ENCODE assay signal across 8 mouse cellular contexts in genomic region chr11:107028275-107028618, GRCm38 (mm10). TPM values are rescaled to one million over a fixed set of nuclear protein-coding genes. Genes with fewer than 3 reads are reported as not detected.
DNase-seq lines count a peak whose midpoint lies in the region; ATAC-seq and TF ChIP-seq lines count a peak whose summit lies in the region.

No protein-coding gene starts in this region.

- H3K4me3 ChIP-seq in kidney, embryonic 14.5 days (ENCODE audit: low read length), result peak overlapping the region; percentile 67
- peak overlapping the region; percentile 37 for H3K4me3 ChIP-seq in cortical plate, adult 2 months (ENCODE audit: insufficient read depth, low read length)
- peak overlapping the region; percentile 68 for H3K4me3 ChIP-seq in intestine, embryonic 15.5 days (replicated peaks)
- H3K4me3 ChIP-seq in midbrain, embryonic 16.5 days (ENCODE audit: low read depth, low read length), result peak overlapping the region; percentile 57

- H3K9me3 ChIP-seq in kidney, embryonic 14.5 days (ENCODE audit: control insufficient read depth, low read length), result no peaks in the 10 kb centered on the region
- H3K9me3 ChIP-seq in intestine, embryonic 15.5 days, result no peaks in the 10 kb centered on the region
- no peaks in the 10 kb centered on the region for H3K9me3 ChIP-seq in midbrain, embryonic 16.5 days (replicated peaks; ENCODE audit: control insufficient read depth, low read length, poor library complexity, severe bottlenecking)

- 2% methylated on average over 29 of the region's 29 CpGs for WGBS in kidney, embryonic 14.5 days
- 3% methylated on average over 29 of the region's 29 CpGs for WGBS in intestine, embryonic 15.5 days
- 3% methylated on average over 29 of the region's 29 CpGs for WGBS in midbrain, embryonic 16.5 days

- no peak for DNase-seq in kidney, adult 8-10 months
- DNase-seq in frontal cortex, postnatal 36 days (ENCODE audit: low spot score in 2 of 2), result no peak
- no peak for DNase-seq in thymus, postnatal 4 days

- TF ChIP-seq CTCF in cortical plate, adult 2 months (IDR thresholded peaks at IDR 0.05; ENCODE audit: extremely low read depth, insufficient read depth, low read length), result no peak

- no peaks in the 10 kb centered on the region for H3K27me3 ChIP-seq in kidney, embryonic 14.5 days (ENCODE audit: control insufficient read depth, insufficient read depth, low read length)
- no peaks in the 10 kb centered on the region for H3K27me3 ChIP-seq in intestine, embryonic 15.5 days (replicated peaks)
- H3K27me3 ChIP-seq in midbrain, embryonic 16.5 days (ENCODE audit: control insufficient read depth, insufficient read depth, low read depth, low read length), result no peaks in the 10 kb centered on the region

- no peak for TF ChIP-seq POLR2A in cortical plate, adult 2 months (IDR thresholded peaks at IDR 0.05; ENCODE audit: extremely low read depth, insufficient read depth, low read length)

- H3K36me3 ChIP-seq in kidney, embryonic 14.5 days (ENCODE audit: control insufficient read depth, insufficient read depth, low read length), result no peaks in the 10 kb centered on the region
- H3K36me3 ChIP-seq in intestine, embryonic 15.5 days, result no peaks in the 10 kb centered on the region
- H3K36me3 ChIP-seq in midbrain, embryonic 16.5 days (ENCODE audit: control insufficient read depth, insufficient read depth, low read length), result no peaks in the 10 kb centered on the region

- H3K27ac ChIP-seq in kidney, embryonic 14.5 days (ENCODE audit: low read depth, low read length), result peak overlapping the region; percentile 71; the same call in 1 of the 2 replicates
- 0 out of 2 replicates have a peak overlapping the region, but pooled peaks have one; percentile 8 for H3K27ac ChIP-seq in cortical plate, adult 2 months (ENCODE audit: insufficient read depth, low read length)
- peak overlapping the region; percentile 85 for H3K27ac ChIP-seq in intestine, embryonic 15.5 days
- H3K27ac ChIP-seq in midbrain, embryonic 16.5 days (ENCODE audit: low read length), result peak overlapping the region; percentile 86

- H3K4me1 ChIP-seq in kidney, embryonic 14.5 days (ENCODE audit: control insufficient read depth, insufficient read depth, low read length), result peaks cover 30% of the 10 kb centered on the region
- peaks cover 1% of the 10 kb centered on the region; the same call in 1 of the 2 replicates for H3K4me1 ChIP-seq in cortical plate, adult 2 months (ENCODE audit: control insufficient read depth, insufficient read depth, low read length)
- H3K4me1 ChIP-seq in intestine, embryonic 15.5 days (replicated peaks), result peaks cover 21% of the 10 kb centered on the region
- H3K4me1 ChIP-seq in midbrain, embryonic 16.5 days (ENCODE audit: control insufficient read depth, insufficient read depth, low read length), result peaks cover 22% of the 10 kb centered on the region

- H3K4me2 ChIP-seq in kidney, embryonic 14.5 days (replicated peaks; ENCODE audit: low read depth, low read length), result peak overlapping the region; percentile 70
- H3K4me2 ChIP-seq in intestine, embryonic 15.5 days (replicated peaks), result peak overlapping the region; percentile 95
- peak overlapping the region; percentile 85 for H3K4me2 ChIP-seq in midbrain, embryonic 16.5 days (ENCODE audit: low read length)

- peak overlapping the region; percentile 67 for H3K9ac ChIP-seq in kidney, embryonic 14.5 days (ENCODE audit: low read depth, low read length)
- peak overlapping the region; percentile 63 for H3K9ac ChIP-seq in intestine, embryonic 15.5 days
- peak overlapping the region; percentile 73 for H3K9ac ChIP-seq in midbrain, embryonic 16.5 days (ENCODE audit: low read depth, low read length)

- peak; percentile 44 for ATAC-seq in kidney, embryonic 14.5 days (ENCODE audit: low FRiP score, low TSS enrichment)
- peak; percentile 65 for ATAC-seq in intestine, embryonic 15.5 days
- ATAC-seq in midbrain, embryonic 16.5 days, result peak; percentile 78
- no peak for ATAC-seq in frontal cortex, adult (ENCODE audit: low TSS enrichment)

RNA-seq across cellular contexts. Expression of gene 1810010H24Rik, which starts 2.8 kb away (rescaled TPM):
- polyA plus RNA-seq in kidney, embryonic 14.5 days (2014; fragmentation: Nextera tagmentation; extraction: Ambion mirVana), result 3.1 and 3.4 TPM in 2 replicates
- 3.8 and 4.3 TPM in 2 replicates for polyA plus RNA-seq in cortical plate, adult 2 months (2012; rRNA removed)
- polyA plus RNA-seq in intestine, embryonic 15.5 days (2015; fragmentation: Nextera tagmentation; extraction: Ambion mirVana), result 2.6 and 3.0 TPM in 2 replicates
- polyA plus RNA-seq in midbrain, embryonic 16.5 days (2015; fragmentation: Nextera tagmentation; extraction: Ambion mirVana), result 5.8 and 6.8 TPM in 2 replicates

RNA-seq across cellular contexts. Expression of gene Kpna2, which starts 28.9 kb away (rescaled TPM):
- polyA plus RNA-seq in kidney, embryonic 14.5 days (2014; fragmentation: Nextera tagmentation; extraction: Ambion mirVana), result 403 and 460 TPM in 2 replicates
- polyA plus RNA-seq in cortical plate, adult 2 months (2012; rRNA removed), result 30.6 and 32.4 TPM in 2 replicates
- polyA plus RNA-seq in intestine, embryonic 15.5 days (2015; fragmentation: Nextera tagmentation; extraction: Ambion mirVana), result 357 and 384 TPM in 2 replicates
- 137 and 153 TPM in 2 replicates for polyA plus RNA-seq in midbrain, embryonic 16.5 days (2015; fragmentation: Nextera tagmentation; extraction: Ambion mirVana)

Comparison
In these comparisons a context has a peak if more than half of its experiments do, and no peak if none do; other contexts are left out.
1. H3K27ac ChIP-seq: peak in every context shown above with its lines; median percentile 86 in midbrain, embryonic 16.5 days; 85 in intestine, embryonic 15.5 days; 71 in kidney, embryonic 14.5 days; 8 in cortical plate, adult 2 months.